Mouse (Mus musculus) midbrain, embryonic 15.5 days (tissue): Measurements from ENCODE around the gene Vtcn1. TPM values are rescaled to one million over a fixed set of nuclear protein-coding genes. Genes with fewer than 3 reads are reported as not detected.

Source experiments
- ATAC-seq: fragments of 200-750 bp; cut with Nextera tagmentation; replicated peaks from 2 replicates; pipeline ENCODE4 v1.8.0; 2017; ENCODE audit warnings: moderate TSS enrichment
- H3K27ac ChIP-seq: fragments of 300-500 bp; sonication (generic); 2 replicates; pipeline ENCODE4 v1.5.1; 2015; ENCODE audit warnings: mild to moderate bottlenecking, inconsistent platforms
- H3K27me3 ChIP-seq: fragments of 300-500 bp; sonication (generic); replicated peaks from 2 replicates; pipeline ENCODE4 v1.6.1; 2015; ENCODE audit warnings: inconsistent platforms
- H3K36me3 ChIP-seq: fragments of 300-500 bp; sonication (generic); replicated peaks from 2 replicates; pipeline ENCODE4 v1.6.1; 2015; ENCODE audit warnings: inconsistent platforms
- H3K4me1 ChIP-seq: fragments of 300-500 bp; sonication (generic); 2 replicates; pipeline ENCODE4 v1.6.1; 2015; ENCODE audit warnings: inconsistent platforms
- H3K4me2 ChIP-seq: fragments of 300-500 bp; sonication (generic); 2 replicates; pipeline ENCODE4 v1.6.1; 2015; ENCODE audit warnings: inconsistent platforms, mild to moderate bottlenecking, moderate library complexity
- H3K4me3 ChIP-seq: fragments of 300-500 bp; sonication (generic); 2 replicates; pipeline ENCODE4 v1.5.1; 2015; ENCODE audit warnings: mild to moderate bottlenecking, inconsistent platforms
- H3K9ac ChIP-seq: fragments of 300-500 bp; sonication (generic); 2 replicates; pipeline ENCODE4 v1.6.1; 2015; ENCODE audit warnings: mild to moderate bottlenecking, inconsistent platforms
- H3K9me3 ChIP-seq: fragments of 300-500 bp; sonication (generic); 2 replicates; pipeline ENCODE4 v1.6.1; 2016; ENCODE audit warnings: inconsistent platforms
- WGBS: fragments of 180-500 bp; shearing (Covaris S2); methylation state at CpG from one replicate; pipeline ENCODE4 v1.1.7; 2015; ENCODE audit warnings: mixed read lengths; 5-methylcytosine and 5-hydroxymethylcytosine counted together
- polyA plus RNA-seq: library from polyadenylated mRNA; unstranded; fragments of >200 nt; fragmentation: Nextera tagmentation; extraction: Ambion mirVana; gene quantifications from 2 replicates; pipeline ENCODE4 v1.2.1, GENCODE M21; 2015

The Vtcn1 gene
- polyA plus RNA-seq, 1 experiment from 2014 or later: not detected

DNA sequence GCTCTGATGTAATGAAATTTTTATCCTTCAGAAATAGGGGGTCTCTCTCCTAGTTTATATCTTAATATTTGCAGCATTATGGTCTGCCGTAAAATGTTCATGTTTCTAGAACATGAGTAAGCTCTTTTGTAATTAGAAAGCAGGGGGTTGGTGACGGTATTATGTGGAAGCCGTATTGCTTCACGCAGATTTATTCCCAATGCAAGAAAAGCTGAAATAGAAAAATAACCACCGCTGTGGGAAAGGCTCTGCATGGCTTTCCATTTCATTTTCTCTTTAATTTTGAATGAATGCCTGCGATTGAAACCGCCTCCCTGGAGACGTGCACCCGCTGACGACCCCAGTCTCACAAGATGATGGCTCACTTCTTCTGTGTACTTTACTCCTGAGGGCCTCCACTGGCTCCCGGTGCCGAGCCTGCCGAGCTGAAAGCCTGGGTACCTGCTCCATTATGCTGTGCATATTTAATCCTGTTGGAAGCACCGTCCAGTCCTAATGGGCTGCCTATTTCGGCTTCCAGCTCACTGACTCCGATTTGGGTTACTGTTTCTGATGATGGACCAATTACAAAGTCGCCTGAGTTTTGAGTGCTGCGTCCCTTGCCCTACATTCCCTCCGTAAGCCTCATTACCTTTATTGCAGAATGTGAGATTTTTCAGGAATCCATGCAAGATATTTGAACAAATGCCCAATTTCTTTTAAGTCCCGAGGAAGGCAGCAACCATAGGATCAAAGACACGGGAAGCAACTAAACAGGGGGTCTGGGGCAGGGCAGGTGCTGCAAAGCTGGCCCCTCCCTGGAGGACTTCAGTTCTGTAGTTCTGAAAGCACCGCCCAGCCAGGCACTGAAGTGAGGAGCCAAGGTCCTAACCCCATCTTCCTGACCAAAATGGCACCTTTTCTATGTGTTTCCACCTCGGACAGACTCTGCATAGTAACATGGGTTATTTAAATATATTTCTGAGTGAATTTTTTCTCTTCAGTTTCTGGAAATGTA, 36.3 kb downstream of the Vtcn1 start:
- Histone ChIP-seq H3K27me3 (no peaks in the 10 kb centered on the region), H3K9me3 (no peaks in the 10 kb centered on the region), H3K36me3 (no peaks in the 10 kb centered on the region), H3K4me3 (no peak overlapping the region), H3K4me2 (peak overlapping the region; percentile 22), H3K9ac (no peak overlapping the region), H3K27ac (peak overlapping the region; percentile 57; the same call in 1 of the 2 replicates), H3K4me1 (peaks cover 8% of the 10 kb centered on the region; the same call in 1 of the 2 replicates)
- ATAC-seq: peak; percentile 85
- WGBS: 47% methylated on average over 23 of the region's 23 CpGs

DNA sequence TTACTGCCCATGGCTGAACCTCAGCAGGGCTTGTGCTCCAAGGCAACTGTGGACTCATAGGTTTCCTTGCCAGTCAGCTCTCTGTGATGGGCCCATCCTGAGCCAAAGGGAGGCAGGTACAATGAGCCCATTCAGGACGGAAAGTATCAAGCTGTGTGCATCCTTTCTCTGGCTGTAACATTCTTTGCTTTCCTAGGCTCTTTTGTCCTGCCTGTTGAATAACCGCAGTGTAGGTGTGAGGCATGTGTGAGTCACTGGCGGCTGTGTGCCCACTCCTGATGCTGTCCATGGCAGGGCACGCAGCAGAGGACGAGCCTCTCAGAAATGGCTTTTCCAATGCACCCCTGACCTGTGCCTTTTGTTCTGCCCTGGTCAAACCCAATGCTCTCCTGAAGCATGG, 41.7 kb downstream of the Vtcn1 start:
- no peak overlapping the region for H3K4me3 ChIP-seq
- H3K27me3 ChIP-seq: no peaks in the 10 kb centered on the region
- H3K9me3 ChIP-seq: no peaks in the 10 kb centered on the region
- H3K4me1 ChIP-seq: peaks cover under 1% of the 10 kb centered on the region; the same call in 1 of the 2 replicates
- H3K4me2 ChIP-seq: no peak overlapping the region
- no peak overlapping the region for H3K9ac ChIP-seq
- no peak overlapping the region for H3K27ac ChIP-seq
- no peak for ATAC-seq
- no peaks in the 10 kb centered on the region for H3K36me3 ChIP-seq
- 46% methylated on average over 5 of the region's 5 CpGs for WGBS

DNA sequence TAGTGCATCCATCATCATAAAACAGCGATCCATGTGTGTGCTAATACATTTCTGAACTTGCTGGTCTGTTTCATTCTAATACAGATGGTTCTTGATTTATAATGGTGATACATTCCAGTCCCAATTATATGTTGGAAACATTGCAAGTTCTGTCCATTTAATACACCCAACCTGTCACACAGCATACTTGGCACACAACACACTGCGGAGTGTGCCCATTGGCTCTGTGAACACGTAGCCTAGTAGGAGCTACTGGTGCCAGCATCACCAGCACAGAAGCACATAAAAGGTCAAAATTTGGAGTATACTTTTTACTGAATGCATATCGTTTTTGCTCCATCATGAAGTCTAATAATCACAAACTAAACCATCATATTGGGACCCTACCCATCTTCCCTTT, 51.8 kb downstream of the Vtcn1 start:
- ATAC-seq: no peak
- no peaks in the 10 kb centered on the region for H3K4me1 ChIP-seq
- no peaks in the 10 kb centered on the region for H3K9me3 ChIP-seq
- H3K27me3 ChIP-seq: no peaks in the 10 kb centered on the region
- H3K36me3 ChIP-seq: no peaks in the 10 kb centered on the region
- 93% methylated on average over 4 of the region's 4 CpGs for WGBS
- no peak overlapping the region for H3K27ac ChIP-seq
- no peak overlapping the region for H3K9ac ChIP-seq
- H3K4me3 ChIP-seq: no peak overlapping the region
- H3K4me2 ChIP-seq: no peak overlapping the region

- no peak for ATAC-seq
- Histone ChIP-seq H3K4me2 (no peak overlapping the region), H3K9ac (no peak overlapping the region)
Measured at GRCm38 (mm10) chr3:100881403-100881802, 56.1 kb downstream of the Vtcn1 start.

GRCm38 (mm10) chr3:100881843-100882634, 56.8 kb downstream of the Vtcn1 start:
- Histone ChIP-seq H3K4me3 (no peak overlapping the region), H3K9ac (no peak overlapping the region), H3K4me2 (no peak overlapping the region), H3K27me3 (no peaks in the 10 kb centered on the region), H3K4me1 (no peaks in the 10 kb centered on the region), H3K36me3 (no peaks in the 10 kb centered on the region), H3K27ac (no peak overlapping the region), H3K9me3 (no peaks in the 10 kb centered on the region)
- ATAC-seq: no peak
- WGBS: 84% methylated on average over 9 of the region's 9 CpGs

More at GRCm38 (mm10) chr3:100881403-100881802, 56.1 kb downstream of the Vtcn1 start:
- WGBS: 78% methylated on average over 6 of the region's 6 CpGs
- H3K36me3 ChIP-seq: no peaks in the 10 kb centered on the region
- no peak overlapping the region for H3K27ac ChIP-seq
- no peaks in the 10 kb centered on the region for H3K9me3 ChIP-seq
- no peaks in the 10 kb centered on the region for H3K4me1 ChIP-seq
- H3K27me3 ChIP-seq: no peaks in the 10 kb centered on the region
- H3K4me3 ChIP-seq: no peak overlapping the region

GRCm38 (mm10) chr3:100889234-100889633, 64.0 kb downstream of the Vtcn1 start:
- Histone ChIP-seq H3K36me3 (no peaks in the 10 kb centered on the region), H3K4me3 (no peak overlapping the region), H3K27me3 (no peaks in the 10 kb centered on the region), H3K9ac (no peak overlapping the region), H3K4me1 (no peaks in the 10 kb centered on the region), H3K27ac (no peak overlapping the region), H3K4me2 (no peak overlapping the region), H3K9me3 (no peaks in the 10 kb centered on the region)
- no peak for ATAC-seq
- 87% methylated on average over 1 of the region's 1 CpGs for WGBS

DNA sequence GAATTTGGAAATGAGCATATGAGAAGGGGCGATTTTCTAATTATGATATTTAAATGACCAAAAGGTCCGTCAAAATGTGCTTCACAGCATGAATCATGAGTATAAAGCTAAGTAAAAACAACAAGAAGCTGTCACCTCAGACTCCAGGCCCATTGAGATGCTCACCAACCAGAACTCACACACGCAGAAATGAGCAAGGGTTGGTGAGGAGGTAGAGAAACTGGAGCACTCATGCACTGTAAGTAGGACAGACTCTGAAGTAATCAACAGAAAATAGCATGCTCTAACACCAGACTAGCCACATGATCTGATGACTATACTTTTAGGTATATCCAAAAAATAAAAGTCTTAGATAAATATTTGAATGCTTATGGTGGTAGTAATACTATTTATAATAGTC, 65.1 kb downstream of the Vtcn1 start:
- no peaks in the 10 kb centered on the region for H3K36me3 ChIP-seq
- H3K4me2 ChIP-seq: no peak overlapping the region
- no peaks in the 10 kb centered on the region for H3K27me3 ChIP-seq
- H3K4me3 ChIP-seq: no peak overlapping the region
- no peaks in the 10 kb centered on the region for H3K4me1 ChIP-seq
- WGBS: 95% methylated on average over 3 of the region's 3 CpGs
- no peak for ATAC-seq
- H3K27ac ChIP-seq: no peak overlapping the region
- no peaks in the 10 kb centered on the region for H3K9me3 ChIP-seq
- H3K9ac ChIP-seq: no peak overlapping the region

GRCm38 (mm10) chr3:100892383-100893335, 67.4 kb downstream of the Vtcn1 start:
- no peak for ATAC-seq
- Histone ChIP-seq H3K9ac (no peak overlapping the region), H3K27ac (no peak overlapping the region), H3K4me3 (no peak overlapping the region), H3K4me1 (no peaks in the 10 kb centered on the region), H3K4me2 (no peak overlapping the region), H3K36me3 (no peaks in the 10 kb centered on the region), H3K9me3 (no peaks in the 10 kb centered on the region), H3K27me3 (no peaks in the 10 kb centered on the region)
- WGBS: 67% methylated on average over 11 of the region's 11 CpGs

DNA sequence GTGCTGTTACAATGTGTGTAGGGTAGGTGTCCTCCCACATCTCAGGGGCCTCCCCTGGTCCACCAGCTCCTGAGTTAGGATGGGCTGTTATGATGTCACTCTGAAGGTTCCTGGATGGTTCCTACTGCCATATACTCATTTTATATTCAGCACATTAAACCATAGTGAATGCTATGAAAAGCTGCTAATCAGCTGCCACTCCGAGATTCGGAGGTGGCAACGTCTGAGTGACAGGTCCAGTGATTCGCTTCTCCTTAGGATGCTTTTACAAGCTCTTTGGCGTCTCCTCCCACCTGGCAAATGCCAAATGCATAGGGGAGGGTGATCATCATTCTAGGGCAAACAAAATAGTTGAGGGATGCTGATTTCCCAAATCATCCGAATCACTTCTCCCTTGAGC, 70.2 kb downstream of the Vtcn1 start:
- Histone ChIP-seq H3K4me3 (no peak overlapping the region), H3K9me3 (no peaks in the 10 kb centered on the region), H3K4me2 (no peak overlapping the region), H3K27me3 (no peaks in the 10 kb centered on the region), H3K36me3 (no peaks in the 10 kb centered on the region), H3K4me1 (no peaks in the 10 kb centered on the region), H3K27ac (no peak overlapping the region), H3K9ac (no peak overlapping the region)
- 56% methylated on average over 6 of the region's 6 CpGs for WGBS
- no peak for ATAC-seq

GRCm38 (mm10) chr3:100906128-100906527, 80.9 kb downstream of the Vtcn1 start:
- WGBS: 84% methylated on average over 6 of the region's 6 CpGs
- ATAC-seq: no peak
- no peaks in the 10 kb centered on the region for H3K9me3 ChIP-seq
- no peaks in the 10 kb centered on the region for H3K4me1 ChIP-seq
- H3K36me3 ChIP-seq: no peaks in the 10 kb centered on the region
- H3K27ac ChIP-seq: no peak overlapping the region
- no peaks in the 10 kb centered on the region for H3K27me3 ChIP-seq
- no peak overlapping the region for H3K9ac ChIP-seq
- no peak overlapping the region for H3K4me3 ChIP-seq
- H3K4me2 ChIP-seq: no peak overlapping the region

DNA sequence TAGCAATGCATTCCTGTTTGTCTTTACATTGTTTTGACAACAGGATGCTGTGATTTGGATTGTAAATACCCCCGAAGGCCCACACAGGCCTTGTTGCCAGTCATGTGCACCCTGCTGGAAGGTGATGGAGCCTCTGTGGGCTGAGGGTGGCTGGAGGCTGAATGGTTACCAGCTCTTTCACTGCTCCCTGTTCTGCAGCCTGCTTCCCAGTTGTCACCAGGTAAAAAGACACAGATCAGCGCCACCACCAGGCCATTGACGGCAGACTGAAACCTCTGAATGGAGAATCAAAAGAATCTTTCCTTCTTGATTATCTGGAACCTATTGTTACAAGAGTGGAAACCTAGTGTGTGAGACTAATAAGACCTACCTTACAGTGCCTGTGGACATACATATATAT, 81.7 kb downstream of the Vtcn1 start:
- Histone ChIP-seq H3K27me3 (no peaks in the 10 kb centered on the region), H3K36me3 (no peaks in the 10 kb centered on the region), H3K4me1 (no peaks in the 10 kb centered on the region), H3K9me3 (no peaks in the 10 kb centered on the region), H3K27ac (no peak overlapping the region), H3K4me2 (no peak overlapping the region), H3K9ac (no peak overlapping the region), H3K4me3 (no peak overlapping the region)
- no peak for ATAC-seq
- WGBS: 32% methylated on average over 3 of the region's 3 CpGs
